Mouse (Mus musculus): ENCODE results near the gene Mecom.
"Not testable (repeated sequence)": the region's sequence is repeated elsewhere in the genome, so short reads cannot be mapped to it uniquely, and the experiment has no call there.

The Mecom gene

GRCm38 (mm10) chr3:30253714-30254113 lies 294.1 kb downstream of the Mecom start:
- DNase-seq (ENCODE audit: low spot score), result no peak

GRCm38 (mm10) chr3:30248656-30249384 lies 299.0 kb downstream of the Mecom start:
- no peak for DNase-seq (ENCODE audit: low spot score)

GRCm38 (mm10) chr3:30247256-30247655 lies 300.6 kb downstream of the Mecom start:
- DNase-seq (ENCODE audit: low spot score), result no peak

- no peak for DNase-seq (ENCODE audit: low spot score)
Observed at GRCm38 (mm10) chr3:30246431-30247041, 301.3 kb downstream of the Mecom start.

GRCm38 (mm10) chr3:30245950-30246349 lies 301.9 kb downstream of the Mecom start:
- no peak for DNase-seq (ENCODE audit: low spot score)

GRCm38 (mm10) chr3:30244401-30244871 lies 303.4 kb downstream of the Mecom start:
- no peak for DNase-seq (ENCODE audit: low spot score)

- DNase-seq (ENCODE audit: low spot score), result no peak
Observed at GRCm38 (mm10) chr3:30243776-30244275, 304.0 kb downstream of the Mecom start.

- DNase-seq (ENCODE audit: low spot score), result no peak
Observed at GRCm38 (mm10) chr3:30239416-30239815, 308.4 kb downstream of the Mecom start.

GRCm38 (mm10) chr3:30237493-30237892 lies 310.3 kb downstream of the Mecom start:
- DNase-seq (ENCODE audit: low spot score), result no peak

- DNase-seq (ENCODE audit: low spot score), result no peak
Observed at GRCm38 (mm10) chr3:30234018-30234417, 313.8 kb downstream of the Mecom start.

GRCm38 (mm10) chr3:30227964-30228670 lies 319.7 kb downstream of the Mecom start:
- no peak for DNase-seq (ENCODE audit: low spot score)

- DNase-seq (ENCODE audit: low spot score), result no peak
Observed at GRCm38 (mm10) chr3:30226928-30227370, 320.9 kb downstream of the Mecom start.

GRCm38 (mm10) chr3:30225200-30225599 lies 322.6 kb downstream of the Mecom start:
- DNase-seq (ENCODE audit: low spot score), result not testable (repeated sequence)

- DNase-seq (ENCODE audit: low spot score), result no peak
Observed at GRCm38 (mm10) chr3:30220701-30221412, 327.0 kb downstream of the Mecom start.

- no peak for DNase-seq (ENCODE audit: low spot score)
Observed at GRCm38 (mm10) chr3:30219891-30220290, 327.9 kb downstream of the Mecom start.

- DNase-seq (ENCODE audit: low spot score), result no peak
Observed at GRCm38 (mm10) chr3:30219190-30219884, 328.5 kb downstream of the Mecom start.

GRCm38 (mm10) chr3:30214607-30215006 lies 333.2 kb downstream of the Mecom start:
- no peak for DNase-seq (ENCODE audit: low spot score)

GRCm38 (mm10) chr3:30213540-30214170 lies 334.2 kb downstream of the Mecom start:
- no peak for DNase-seq (ENCODE audit: low spot score)

GRCm38 (mm10) chr3:30212802-30213201 lies 335.0 kb downstream of the Mecom start:
- no peak for DNase-seq (ENCODE audit: low spot score)

GRCm38 (mm10) chr3:30209131-30209530 lies 338.7 kb downstream of the Mecom start:
- DNase-seq (ENCODE audit: low spot score), result no peak

GRCm38 (mm10) chr3:30207886-30208285 lies 339.9 kb downstream of the Mecom start:
- no peak for DNase-seq (ENCODE audit: low spot score)

All from MN1 (cell line).